Mouse (Mus musculus) cortical plate, adult 2 months (tissue): ENCODE results near the gene Cst9.

ENCODE experiments used
- CTCF ChIP-seq: fragments of 200-500 bp; IDR thresholded peaks from 2 replicates; pipeline ENCODE4 v1.5.1; 2011; ENCODE audit warnings: mild to moderate bottlenecking, control low read depth, low read length; ENCODE audit not compliant: insufficient read depth; ENCODE audit errors: extremely low read depth
- POLR2A ChIP-seq: fragments of 200-500 bp; IDR thresholded peaks from 2 replicates; pipeline ENCODE4 v1.6.1; 2011; ENCODE audit warnings: mild to moderate bottlenecking, low read length, control low read depth; ENCODE audit not compliant: insufficient read depth; ENCODE audit errors: extremely low read depth

- TF ChIP-seq CTCF (no peak), POLR2A (no peak)
Observed at GRCm38 (mm10) chr2:148874224-148874616, 39.3 kb downstream of the Cst9 start.
